Mouse (Mus musculus) G1E (cell line): ENCODE data around the gene Selenoo. TPM values are rescaled to one million over a fixed set of nuclear protein-coding genes. Genes with fewer than 3 reads are reported as not detected.

Experiments
- ATAC-seq: 2 replicates; pipeline ENCODE4 v1.8.0; 2016; ENCODE audit warnings: mild to moderate bottlenecking; ENCODE audit not compliant: insufficient number of reproducible peaks, poor library complexity, low FRiP score, severe bottlenecking; ENCODE audit errors: extremely low read depth
- DNase-seq: peaks from one replicate; pipeline ENCODE4 v3.0.0; 2012; ENCODE audit warnings: low spot score
- H3K27me3 ChIP-seq: 2 replicates; pipeline ENCODE4 v1.6.1; 2012; ENCODE audit warnings: mild to moderate bottlenecking, low read length, inconsistent platforms; ENCODE audit not compliant: insufficient read depth
- H3K36me3 ChIP-seq: replicated peaks from 2 replicates; pipeline ENCODE3; 2012; ENCODE audit warnings: mild to moderate bottlenecking, inconsistent platforms
- H3K4me1 ChIP-seq: 2 replicates; pipeline ENCODE4 v1.6.1; 2012; ENCODE audit warnings: low read depth, low read length, inconsistent platforms, mixed read lengths; ENCODE audit not compliant: insufficient read depth
- H3K4me3 ChIP-seq: 2 replicates; pipeline ENCODE4 v1.5.1; 2012; ENCODE audit warnings: low read depth, mild to moderate bottlenecking, inconsistent platforms, low read length, moderate library complexity, mixed read lengths
- H3K9me3 ChIP-seq: replicated peaks from 2 replicates; pipeline ENCODE4 v1.6.1; 2012; ENCODE audit warnings: inconsistent platforms
- CTCF ChIP-seq: IDR thresholded peaks from 2 replicates; pipeline ENCODE4 v1.5.1; 2012; ENCODE audit warnings: low read depth, low read length, inconsistent platforms, mixed read lengths
- GATA1 ChIP-seq: IDR thresholded peaks from 2 replicates; pipeline ENCODE4 v1.6.1; 2012; ENCODE audit warnings: borderline replicate concordance, low read length, inconsistent platforms, mixed read lengths
- GATA2 ChIP-seq: IDR thresholded peaks from 2 replicates; pipeline ENCODE4 v1.6.1; 2012; ENCODE audit warnings: low read depth, low read length, inconsistent platforms, borderline replicate concordance
- POLR2AphosphoS5 ChIP-seq: IDR thresholded peaks from 2 replicates; pipeline ENCODE4 v1.6.1; 2012; ENCODE audit warnings: low read depth, low read length, inconsistent platforms; ENCODE audit not compliant: insufficient replicate concordance
- TAL1 ChIP-seq: conservative IDR thresholded peaks from 2 replicates; pipeline ENCODE4 v1.6.1; 2012; ENCODE audit warnings: low read depth, low read length, inconsistent platforms, mixed read lengths
- polyA plus RNA-seq: library from polyadenylated mRNA; stranded (reverse); fragments of >175 nt; gene quantifications from 2 replicates; pipeline ENCODE4 v1.2.3, GENCODE M21; 2012
- total RNA-seq, 2 experiments: library from RNA; stranded (forward) in 1 of 2; stranded (reverse) in 1 of 2; fragments of 200-1000 nt in 1 of 2; fragments of >200 nt in 1 of 2; fragmentation: Nextera tagmentation in 1 of 2; gene quantifications; 2 replicates each; pipeline ENCODE4 v1.2.3; 2014 to 2017

The Selenoo gene
- 15.9 and 17.8 TPM in 2 replicates for total RNA-seq (2014; fragmentation: Nextera tagmentation)
- 25.2 and 28.4 TPM in 2 replicates for total RNA-seq (2017)
- polyA plus RNA-seq, result 11.6 and 14.0 TPM in 2 replicates

DNA sequence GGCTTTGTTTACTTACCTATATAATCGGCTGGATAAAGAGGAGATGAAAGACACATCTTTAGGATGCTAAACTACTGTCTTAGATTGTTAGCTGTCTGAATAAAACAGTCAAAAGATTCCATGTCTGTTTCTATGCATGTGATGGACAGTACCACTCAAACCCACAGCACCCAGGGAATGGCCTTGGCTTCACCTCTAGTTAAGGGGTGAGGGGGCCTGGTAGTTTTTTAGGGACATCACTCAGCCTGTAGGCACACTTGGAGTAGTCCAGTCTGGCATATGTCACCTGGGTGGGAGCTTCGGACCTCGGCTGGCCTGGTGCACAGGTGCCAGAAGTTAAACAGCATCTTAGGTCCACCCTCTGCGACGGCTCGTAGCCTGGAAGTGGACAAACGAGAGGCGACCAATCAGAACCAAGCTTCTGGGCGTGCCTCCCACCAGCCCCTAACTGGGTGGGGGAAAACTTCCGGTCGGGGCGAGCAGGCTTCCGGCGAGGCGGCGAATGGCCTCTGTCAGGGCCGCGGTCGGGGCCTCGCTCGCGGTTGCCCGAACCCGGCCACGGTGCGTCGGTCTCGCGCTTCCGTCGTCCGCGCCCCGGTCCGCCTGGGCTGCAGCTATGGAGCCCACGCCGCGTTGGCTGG lies at the start of gene Selenoo:
Selenoo (plus strand) TSS at position 478 of the 641 bp plus-strand sequence.
- no peaks in the 10 kb centered on the region for H3K27me3 ChIP-seq
- H3K4me1 ChIP-seq, result peaks cover 28% of the 10 kb centered on the region
- no peak for TF ChIP-seq CTCF
- TF ChIP-seq TAL1, result no peak
- no peak for TF ChIP-seq GATA2
- no peak for TF ChIP-seq GATA1
- TF ChIP-seq POLR2AphosphoS5, result no peak
- DNase-seq (peak; percentile 100), ATAC-seq (peak; percentile 97)
- no peaks in the 10 kb centered on the region for H3K9me3 ChIP-seq
- H3K4me3 ChIP-seq, result peak within 1 kb of the TSS; percentile 98
- peaks cover 75% of the 10 kb centered on the region for H3K36me3 ChIP-seq

DNA sequence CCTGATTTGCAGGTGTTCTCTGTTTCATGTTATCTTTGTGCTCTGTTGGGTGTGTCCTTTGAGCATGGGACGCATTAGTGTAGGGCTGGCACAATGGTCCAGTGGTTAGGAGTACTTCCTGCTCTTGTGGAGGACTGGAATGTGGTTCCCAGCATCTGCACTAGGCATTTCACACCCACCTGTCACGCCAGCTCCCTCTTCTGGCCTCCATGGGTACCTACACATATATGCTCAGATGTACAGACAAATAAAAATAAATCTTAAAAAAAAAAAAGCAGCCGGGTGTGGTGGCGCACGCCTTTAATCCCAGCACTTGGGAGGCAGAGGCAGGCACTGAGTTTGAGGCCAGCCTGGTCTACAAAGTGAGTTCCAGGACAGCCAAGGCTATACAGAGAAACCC lies 44.5 kb upstream of the Selenoo start:
- Histone ChIP-seq H3K4me1 (no peaks in the 10 kb centered on the region), H3K4me3 (no peak overlapping the region), H3K36me3 (no peaks in the 10 kb centered on the region), H3K9me3 (no peaks in the 10 kb centered on the region), H3K27me3 (peaks cover 9% of the 10 kb centered on the region; the same call in 1 of the 2 replicates)
- no peak for ATAC-seq
- TF ChIP-seq GATA1 (no peak), CTCF (no peak), TAL1 (no peak)
- no peak for DNase-seq

DNA sequence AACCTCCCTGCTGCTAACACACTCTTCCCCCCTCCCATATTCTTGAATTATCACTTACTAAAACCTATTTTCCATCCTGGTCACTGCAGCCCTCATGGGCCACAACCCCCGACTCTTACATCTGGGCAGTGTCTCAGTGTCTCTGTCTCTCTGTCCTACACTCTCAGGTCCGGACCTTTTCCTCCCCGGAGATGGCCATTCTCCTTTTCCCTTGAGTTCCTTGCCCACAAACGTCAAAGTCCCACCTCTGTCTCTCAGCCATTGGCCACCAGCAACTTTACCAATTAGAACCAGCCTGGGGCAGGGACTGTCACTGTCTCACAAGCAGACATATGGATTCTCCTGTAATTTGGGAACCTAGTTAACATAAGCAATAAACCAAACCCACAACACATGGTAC lies 42.5 kb upstream of the Selenoo start:
- Histone ChIP-seq H3K36me3 (no peaks in the 10 kb centered on the region), H3K4me3 (no peak overlapping the region), H3K4me1 (no peaks in the 10 kb centered on the region), H3K27me3 (peaks cover 11% of the 10 kb centered on the region; the same call in 1 of the 2 replicates), H3K9me3 (no peaks in the 10 kb centered on the region)
- DNase-seq (no peak), ATAC-seq (no peak)
- TF ChIP-seq GATA2 (no peak), POLR2AphosphoS5 (no peak), CTCF (no peak), GATA1 (no peak), TAL1 (no peak)

DNA sequence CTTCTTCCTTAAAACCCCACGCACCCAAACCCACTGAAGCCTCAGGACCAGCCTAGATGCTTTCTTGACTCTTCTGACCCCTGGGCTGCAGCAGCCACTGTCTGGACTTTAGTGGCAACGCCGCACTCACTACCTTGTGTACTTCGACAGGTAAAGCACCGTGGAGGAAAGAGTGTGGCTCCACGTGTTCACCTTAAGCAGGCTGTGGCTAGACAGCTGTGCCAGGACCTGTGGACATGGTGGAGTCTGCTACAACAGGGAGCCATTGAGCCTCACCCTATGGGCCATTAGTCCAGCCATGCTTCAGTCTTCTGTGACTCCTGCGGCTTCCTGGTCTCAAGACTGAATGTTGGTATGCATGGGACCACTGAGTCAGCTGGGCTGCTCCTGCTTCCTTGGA lies 34.2 kb upstream of the Selenoo start:
- H3K27me3 ChIP-seq, result peaks cover 19% of the 10 kb centered on the region
- no peaks in the 10 kb centered on the region for H3K9me3 ChIP-seq
- DNase-seq (no peak), ATAC-seq (no peak)
- no peaks in the 10 kb centered on the region for H3K36me3 ChIP-seq
- H3K4me3 ChIP-seq, result no peak overlapping the region; the same call in 1 of the 2 replicates
- no peaks in the 10 kb centered on the region for H3K4me1 ChIP-seq
- no peak for TF ChIP-seq TAL1
- no peak for TF ChIP-seq GATA2
- TF ChIP-seq GATA1, result no peak
- no peak for TF ChIP-seq POLR2AphosphoS5
- TF ChIP-seq CTCF, result no peak

DNA sequence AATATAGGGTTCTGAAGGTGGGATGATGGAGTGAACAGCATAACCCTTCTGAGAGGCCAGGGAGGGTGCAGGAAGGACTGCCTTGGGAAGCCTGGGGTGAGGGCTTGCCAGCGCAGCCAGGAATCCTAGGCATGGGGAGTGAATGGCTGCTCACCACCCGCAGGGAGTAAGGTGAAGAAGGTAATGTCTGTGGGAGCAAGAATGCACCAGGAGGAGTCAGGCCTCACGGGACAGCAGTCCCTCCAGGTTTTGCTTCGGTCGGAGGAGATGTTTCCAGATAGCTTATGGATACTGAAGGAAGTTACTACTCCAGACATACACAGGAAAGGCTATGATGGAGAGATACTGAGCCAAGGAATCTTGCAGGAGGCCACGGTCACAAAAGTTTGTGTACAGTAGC lies 30.1 kb upstream of the Selenoo start:
- H3K36me3 ChIP-seq, result no peaks in the 10 kb centered on the region
- no peaks in the 10 kb centered on the region; the same call in 1 of the 2 replicates for H3K4me1 ChIP-seq
- DNase-seq (no peak), ATAC-seq (no peak)
- H3K27me3 ChIP-seq, result peaks cover 29% of the 10 kb centered on the region
- peaks cover 4% of the 10 kb centered on the region for H3K9me3 ChIP-seq
- TF ChIP-seq GATA2, result no peak
- no peak for TF ChIP-seq GATA1
- TF ChIP-seq POLR2AphosphoS5, result no peak
- TF ChIP-seq CTCF, result no peak
- TF ChIP-seq TAL1, result no peak
- no peak overlapping the region for H3K4me3 ChIP-seq

DNA sequence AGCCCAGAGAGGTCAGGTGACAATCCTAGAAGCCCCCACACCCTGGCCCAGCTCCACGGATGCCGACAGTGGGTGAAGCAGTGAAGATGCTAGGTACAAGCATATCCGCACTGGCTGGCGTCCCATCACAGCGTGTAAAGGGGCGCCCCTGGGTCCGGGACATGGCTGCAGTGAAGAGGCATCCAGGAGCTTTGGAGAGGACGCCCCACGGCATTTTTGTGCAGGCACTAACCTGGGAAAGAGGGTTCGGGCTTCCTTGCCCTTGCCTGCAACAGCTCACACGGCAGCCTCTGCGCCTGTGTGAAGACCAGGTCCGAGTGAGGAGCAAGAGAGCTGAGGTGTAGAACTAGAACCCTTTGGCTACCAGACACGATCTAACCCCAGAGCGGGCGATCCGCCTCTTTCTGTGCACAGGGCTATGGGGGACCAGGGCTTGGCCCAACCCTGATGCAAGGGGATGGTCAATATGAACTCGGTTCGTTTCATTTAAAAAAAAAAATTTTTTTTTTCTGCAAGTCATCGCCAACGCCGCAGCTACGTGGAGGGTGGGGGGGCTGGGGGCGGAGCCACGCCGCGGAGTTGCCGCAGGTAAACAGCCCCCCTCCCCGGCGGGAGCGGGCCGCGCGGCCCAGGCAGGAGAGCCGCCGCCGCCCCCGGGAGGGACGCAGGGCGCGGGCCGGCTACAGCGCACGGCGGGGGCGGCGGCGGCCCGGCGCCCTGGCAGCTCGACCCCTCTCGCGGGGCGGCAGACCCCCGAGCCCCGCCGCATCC lies 29.5 kb upstream of the Selenoo start, which contains the start of gene Panx2:
Panx2 (plus strand) TSS at position 574 of the 771 bp plus-strand sequence.
- no peak for DNase-seq
- Histone ChIP-seq H3K36me3 (no peaks in the 10 kb centered on the region), H3K4me1 (no peaks in the 10 kb centered on the region; the same call in 1 of the 2 replicates)

More for the DNA sequence above, 29.5 kb upstream of the Selenoo start, which contains the start of gene Panx2:
- Histone ChIP-seq H3K9me3 (peaks cover 4% of the 10 kb centered on the region), H3K27me3 (peaks cover 32% of the 10 kb centered on the region), H3K4me3 (no peak within 1 kb of the TSS; the same call in 1 of the 2 replicates)
- TF ChIP-seq GATA1, result no peak
- TF ChIP-seq CTCF, result no peak
- TF ChIP-seq GATA2, result no peak
- no peak for TF ChIP-seq TAL1
- no peak for TF ChIP-seq POLR2AphosphoS5
- ATAC-seq, result no peak
